Mouse (Mus musculus) midbrain, embryonic 12.5 days (tissue): ENCODE data around the gene Sgf29. TPM values are rescaled to one million over a fixed set of nuclear protein-coding genes. Genes with fewer than 3 reads are reported as not detected.

Experiments used
- ATAC-seq: fragments of 200-750 bp; cut with Nextera tagmentation; 2 replicates; pipeline ENCODE4 v1.8.0; 2017; ENCODE audit warnings: low read depth, moderate TSS enrichment, moderate library complexity; ENCODE audit not compliant: low FRiP score
- H3K27ac ChIP-seq: fragments of 300-500 bp; sonication (generic); replicated peaks from 2 replicates; pipeline ENCODE4 v1.5.1; 2016; ENCODE audit warnings: mild to moderate bottlenecking
- H3K27me3 ChIP-seq: fragments of 300-500 bp; sonication (generic); 2 replicates; pipeline ENCODE4 v1.6.1; 2016; ENCODE audit warnings: mild to moderate bottlenecking
- H3K36me3 ChIP-seq: fragments of 300-500 bp; sonication (generic); 2 replicates; pipeline ENCODE4 v1.6.1; 2016
- H3K4me1 ChIP-seq: fragments of 300-500 bp; sonication (generic); 2 replicates; pipeline ENCODE4 v1.6.1; 2016
- H3K4me2 ChIP-seq: fragments of 300-500 bp; sonication (generic); replicated peaks from 2 replicates; pipeline ENCODE4 v1.6.1; 2016; ENCODE audit warnings: mild to moderate bottlenecking, moderate library complexity
- H3K4me3 ChIP-seq: fragments of 300-500 bp; sonication (generic); 2 replicates; pipeline ENCODE4 v1.5.1; 2016; ENCODE audit warnings: mild to moderate bottlenecking
- H3K9ac ChIP-seq: fragments of 300-500 bp; sonication (generic); replicated peaks from 2 replicates; pipeline ENCODE4 v1.6.1; 2016; ENCODE audit warnings: mild to moderate bottlenecking, moderate library complexity
- H3K9me3 ChIP-seq: fragments of 300-500 bp; sonication (generic); 2 replicates; pipeline ENCODE4 v1.6.1; 2016; ENCODE audit warnings: mild to moderate bottlenecking
- WGBS: fragments of 180-500 bp; shearing (Covaris S2); methylation state at CpG from one replicate; pipeline ENCODE4 v1.1.7; 2016; 5-methylcytosine and 5-hydroxymethylcytosine counted together
- polyA plus RNA-seq: library from polyadenylated mRNA; unstranded; fragments of >200 nt; fragmentation: Nextera tagmentation; extraction: Ambion mirVana; gene quantifications from 2 replicates; pipeline ENCODE4 v1.2.1, GENCODE M21; 2016

Sgf29 gene
- polyA plus RNA-seq, 1 experiment from 2014 or later = 46.4 TPM

DNA sequence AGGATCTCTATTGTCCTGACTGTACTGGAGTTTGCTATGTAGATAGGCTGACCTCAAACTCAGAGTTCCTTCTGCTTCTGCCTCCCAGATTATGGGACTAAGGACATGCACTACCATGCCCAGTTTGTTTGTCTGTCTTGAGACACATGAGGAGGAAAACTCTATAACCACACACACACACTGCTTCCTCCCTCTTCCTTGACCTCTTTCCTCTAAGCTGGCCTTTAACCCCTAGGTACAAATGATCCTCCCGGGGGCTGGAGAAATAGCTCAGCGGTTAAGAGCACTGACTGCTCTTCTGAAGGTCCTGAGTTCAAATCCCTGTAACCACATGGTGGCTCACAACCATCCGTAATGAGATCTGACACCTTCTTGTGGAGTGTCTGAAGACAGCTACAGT, 4.8 kb upstream of the Sgf29 start:
- no peaks in the 10 kb centered on the region for H3K9me3 ChIP-seq
- H3K4me2 ChIP-seq = no peak overlapping the region
- no peak for ATAC-seq
- no peaks in the 10 kb centered on the region for H3K36me3 ChIP-seq
- H3K27ac ChIP-seq = no peak overlapping the region
- no peak overlapping the region for H3K9ac ChIP-seq
- 71% methylated on average over 3 of the region's 3 CpGs for WGBS
- H3K4me3 ChIP-seq = no peak overlapping the region
- no peaks in the 10 kb centered on the region for H3K4me1 ChIP-seq
- no peaks in the 10 kb centered on the region for H3K27me3 ChIP-seq

DNA sequence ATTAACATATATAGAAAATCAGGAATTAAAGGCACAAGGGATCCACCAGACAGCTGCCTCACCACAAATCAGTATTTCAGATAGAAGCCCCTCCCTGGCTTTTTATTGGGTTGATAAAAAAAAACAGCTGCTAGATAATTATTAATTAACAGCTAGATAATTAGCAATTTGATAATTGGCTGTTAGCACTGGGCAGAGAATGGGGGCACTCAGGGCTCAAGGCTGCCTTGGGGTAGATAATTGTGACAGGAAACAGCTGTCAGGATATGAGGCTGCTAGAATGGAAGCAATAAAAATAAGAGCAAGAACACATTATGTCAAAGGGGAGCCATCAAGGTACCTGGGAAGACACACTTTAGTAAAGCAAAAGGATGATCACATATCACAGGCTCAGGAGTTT, 4.2 kb upstream of the Sgf29 start:
- H3K27ac ChIP-seq = no peak overlapping the region
- H3K9me3 ChIP-seq = no peaks in the 10 kb centered on the region
- no peaks in the 10 kb centered on the region for H3K27me3 ChIP-seq
- H3K4me2 ChIP-seq = no peak overlapping the region
- H3K4me3 ChIP-seq = no peak overlapping the region
- H3K4me1 ChIP-seq = peaks cover 2% of the 10 kb centered on the region
- no peaks in the 10 kb centered on the region for H3K36me3 ChIP-seq
- no peak overlapping the region for H3K9ac ChIP-seq
- ATAC-seq = no peak

DNA sequence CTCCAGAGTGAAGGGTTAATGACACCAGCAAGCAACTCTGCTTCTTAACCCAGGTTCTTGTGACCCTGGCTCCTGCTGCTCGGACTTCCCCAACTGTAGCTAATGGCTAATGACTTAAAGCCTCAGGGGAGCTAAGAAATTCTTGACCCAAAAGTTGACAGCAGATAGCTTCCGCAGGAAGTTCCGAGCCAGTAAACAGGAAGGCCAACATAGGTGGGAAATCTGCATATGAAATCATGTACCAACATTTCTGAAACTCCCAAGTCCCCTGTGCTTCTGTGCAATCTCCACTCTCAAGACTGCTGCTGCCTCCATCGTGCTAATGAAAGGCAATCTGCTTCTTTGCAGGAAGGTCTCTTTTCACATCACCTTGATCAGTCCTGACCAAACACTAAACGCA, 3.4 kb upstream of the Sgf29 start:
- WGBS = 75% methylated on average over 5 of the region's 5 CpGs
- ATAC-seq = no peak
- Histone ChIP-seq H3K4me3 (no peak overlapping the region), H3K9me3 (no peaks in the 10 kb centered on the region), H3K4me1 (peaks cover 8% of the 10 kb centered on the region), H3K27me3 (no peaks in the 10 kb centered on the region), H3K36me3 (no peaks in the 10 kb centered on the region), H3K4me2 (no peak overlapping the region), H3K27ac (no peak overlapping the region), H3K9ac (no peak overlapping the region)

GRCm38 (mm10) chr7:126648486-126648885, 623 bp upstream of the Sgf29 start:
- Histone ChIP-seq H3K4me2 (peak overlapping the region; percentile 76; the same call in 1 of the 2 replicates), H3K9me3 (no peaks in the 10 kb centered on the region), H3K27ac (no peak overlapping the region), H3K4me3 (0 out of 2 replicates have a peak overlapping the region, but pooled peaks have one; percentile 59), H3K36me3 (no peaks in the 10 kb centered on the region), H3K9ac (no peak overlapping the region), H3K27me3 (no peaks in the 10 kb centered on the region), H3K4me1 (peaks cover 8% of the 10 kb centered on the region)
- no peak; the same call in 1 of the 2 replicates for ATAC-seq
- 73% methylated on average over 4 of the region's 4 CpGs for WGBS

DNA sequence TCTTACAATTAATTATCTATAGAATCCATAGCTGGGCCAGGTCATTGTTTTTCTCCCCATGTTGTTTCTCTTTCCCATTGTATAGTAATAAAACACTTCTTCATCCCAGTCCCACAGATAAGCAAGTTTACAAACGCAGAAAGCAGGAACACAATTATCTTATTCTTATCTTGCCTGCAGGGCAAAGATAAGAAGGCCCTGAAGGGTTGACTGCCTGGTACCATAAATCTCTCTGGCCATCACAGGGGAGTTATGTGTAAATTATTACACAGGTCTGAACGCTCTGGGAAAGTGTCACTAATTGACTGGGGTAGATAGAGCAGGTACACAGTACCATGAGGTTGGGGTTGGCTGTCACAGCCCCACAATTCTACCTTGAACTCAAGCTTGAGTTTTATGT, 1.7 kb downstream of the Sgf29 start:
- no peak for ATAC-seq
- Histone ChIP-seq H3K9me3 (no peaks in the 10 kb centered on the region), H3K4me3 (no peak overlapping the region), H3K36me3 (no peaks in the 10 kb centered on the region), H3K4me2 (no peak overlapping the region), H3K27ac (no peak overlapping the region), H3K4me1 (peaks cover 8% of the 10 kb centered on the region), H3K9ac (no peak overlapping the region), H3K27me3 (no peaks in the 10 kb centered on the region)
- WGBS = 80% methylated on average over 2 of the region's 2 CpGs

DNA sequence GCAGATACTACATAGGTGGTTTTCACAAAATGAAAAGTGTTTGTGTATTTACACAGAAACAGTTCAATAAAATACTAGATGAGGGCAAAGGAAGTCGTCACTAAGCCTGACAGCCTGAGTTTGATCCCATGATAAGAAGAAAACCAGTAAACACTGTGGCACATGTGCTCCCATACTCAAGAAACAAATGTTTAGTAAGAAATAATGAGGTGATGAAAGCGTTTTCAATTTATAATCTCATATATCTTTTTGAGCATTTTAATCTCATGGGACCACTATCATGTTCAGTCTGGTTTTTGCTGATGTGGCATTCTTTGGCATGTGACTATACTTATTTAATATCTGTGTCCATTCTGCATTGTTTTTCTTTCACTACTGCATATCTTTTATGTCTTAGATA, 4.9 kb downstream of the Sgf29 start:
- Histone ChIP-seq H3K9ac (no peak overlapping the region), H3K9me3 (no peaks in the 10 kb centered on the region), H3K27me3 (no peaks in the 10 kb centered on the region), H3K27ac (no peak overlapping the region), H3K36me3 (no peaks in the 10 kb centered on the region), H3K4me2 (no peak overlapping the region), H3K4me3 (no peak overlapping the region), H3K4me1 (peaks cover 8% of the 10 kb centered on the region)
- no peak for ATAC-seq
- 93% methylated on average over 2 of the region's 2 CpGs for WGBS

DNA sequence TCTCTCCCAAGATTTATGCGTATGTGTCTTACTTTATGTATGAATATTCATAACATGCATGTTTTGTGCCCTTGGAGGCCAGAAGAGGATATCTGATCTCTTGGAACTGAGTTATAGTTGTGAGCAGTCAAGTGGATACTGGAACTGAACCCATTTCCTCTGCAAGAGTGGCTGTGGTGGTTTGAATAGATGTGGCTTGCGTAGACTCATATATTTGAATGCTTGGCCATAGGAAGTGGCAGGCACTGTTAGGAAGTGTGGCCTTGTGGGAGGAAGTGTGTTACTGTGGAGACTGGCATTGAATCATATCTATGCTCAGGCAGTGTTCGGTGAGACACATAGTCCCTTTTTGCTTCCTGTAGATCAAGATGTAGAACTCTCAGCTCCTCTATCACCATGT, 6.6 kb downstream of the Sgf29 start:
- Histone ChIP-seq H3K4me3 (no peak overlapping the region), H3K4me2 (no peak overlapping the region), H3K9ac (no peak overlapping the region), H3K4me1 (no peaks in the 10 kb centered on the region), H3K27ac (no peak overlapping the region), H3K36me3 (no peaks in the 10 kb centered on the region), H3K27me3 (no peaks in the 10 kb centered on the region), H3K9me3 (no peaks in the 10 kb centered on the region)
- ATAC-seq = no peak
- WGBS = 92% methylated on average over 3 of the region's 3 CpGs

DNA sequence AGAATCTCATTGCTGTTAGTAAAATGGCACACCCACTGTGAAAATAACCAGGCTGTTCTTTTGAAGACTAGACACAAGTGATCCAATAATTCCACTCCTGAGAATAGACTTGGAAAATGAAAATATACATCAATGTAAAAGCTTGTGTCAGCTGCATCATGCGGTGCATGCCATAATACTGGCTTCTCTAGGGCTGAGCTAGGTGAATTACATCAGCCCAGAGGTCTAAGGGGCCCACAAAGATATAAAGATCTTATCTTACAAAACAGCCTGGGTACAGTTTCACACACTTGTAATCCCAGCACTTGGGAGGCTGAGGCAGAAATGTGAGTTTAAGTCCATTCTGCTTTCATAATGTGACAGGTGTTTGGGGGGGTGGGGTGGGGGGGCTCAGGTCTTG, 8.4 kb downstream of the Sgf29 start:
- Histone ChIP-seq H3K4me3 (no peak overlapping the region), H3K9ac (no peak overlapping the region), H3K36me3 (0 out of 2 replicates have a peak, but pooled peaks cover 5% of the 10 kb centered on the region), H3K27ac (no peak overlapping the region), H3K4me1 (no peaks in the 10 kb centered on the region), H3K27me3 (no peaks in the 10 kb centered on the region), H3K9me3 (no peaks in the 10 kb centered on the region), H3K4me2 (no peak overlapping the region)
- WGBS = 93% methylated on average over 1 of the region's 1 CpGs
- no peak for ATAC-seq

DNA sequence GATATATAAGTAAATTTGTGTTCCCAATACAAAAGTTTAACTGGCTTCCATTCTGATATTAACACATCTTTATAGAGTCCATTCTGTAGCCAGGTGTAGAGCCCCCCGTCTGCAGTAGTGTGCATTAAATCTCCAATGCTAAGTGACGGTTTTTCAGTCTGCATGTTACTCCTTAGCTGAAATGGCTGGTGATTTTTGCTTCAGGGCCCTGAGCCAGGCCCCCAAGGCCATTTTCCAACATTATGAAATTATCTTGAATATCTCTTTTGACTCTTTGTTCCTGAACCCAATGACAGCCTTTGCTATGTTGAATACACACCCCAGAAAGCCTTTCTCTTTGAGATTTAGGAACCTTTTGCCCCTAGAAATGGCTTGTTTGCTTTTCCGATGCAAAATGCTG, 10.7 kb downstream of the Sgf29 start:
- Histone ChIP-seq H3K27ac (no peak overlapping the region), H3K27me3 (no peaks in the 10 kb centered on the region), H3K36me3 (peaks cover 25% of the 10 kb centered on the region), H3K9me3 (no peaks in the 10 kb centered on the region), H3K4me1 (no peaks in the 10 kb centered on the region), H3K4me3 (no peak overlapping the region), H3K4me2 (no peak overlapping the region), H3K9ac (no peak overlapping the region)
- 76% methylated on average over 3 of the region's 3 CpGs for WGBS
- no peak for ATAC-seq

- no peak overlapping the region for H3K9ac ChIP-seq
- peaks cover 50% of the 10 kb centered on the region for H3K36me3 ChIP-seq
These were observed 14.5 kb downstream of the Sgf29 start for GRCm38 (mm10) chr7:126663646-126664045.

DNA sequence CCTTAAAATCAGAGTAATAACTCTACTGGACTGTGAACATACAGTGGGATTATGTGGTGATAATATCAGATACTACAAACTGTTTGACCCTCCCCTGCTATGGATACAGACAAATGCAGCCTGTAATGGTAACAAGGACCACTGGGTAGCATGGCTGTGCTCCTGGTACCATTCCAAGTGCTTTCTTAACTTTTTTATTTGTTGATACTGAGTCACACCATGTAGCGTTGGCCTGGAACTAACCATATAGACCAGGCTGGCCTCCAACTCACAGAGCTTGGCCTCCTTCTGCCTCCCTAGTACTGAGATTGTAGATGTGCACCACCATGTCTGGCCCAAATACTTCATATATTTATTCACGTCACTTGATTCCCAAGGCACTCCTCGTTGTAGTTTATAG, 16.2 kb downstream of the Sgf29 start:
- no peaks in the 10 kb centered on the region for H3K27me3 ChIP-seq
- no peak for ATAC-seq
- H3K9ac ChIP-seq = no peak overlapping the region
- H3K27ac ChIP-seq = no peak overlapping the region
- WGBS = 94% methylated on average over 3 of the region's 3 CpGs
- peaks cover 56% of the 10 kb centered on the region for H3K36me3 ChIP-seq
- no peaks in the 10 kb centered on the region for H3K9me3 ChIP-seq
- no peak overlapping the region for H3K4me3 ChIP-seq
- H3K4me1 ChIP-seq = no peaks in the 10 kb centered on the region
- H3K4me2 ChIP-seq = no peak overlapping the region

More at GRCm38 (mm10) chr7:126663646-126664045, 14.5 kb downstream of the Sgf29 start:
- no peak overlapping the region for H3K4me3 ChIP-seq
- H3K4me2 ChIP-seq = no peak overlapping the region
- H3K27ac ChIP-seq = no peak overlapping the region
- no peaks in the 10 kb centered on the region for H3K4me1 ChIP-seq
- H3K27me3 ChIP-seq = no peaks in the 10 kb centered on the region
- no peak for ATAC-seq
- 80% methylated on average over 8 of the region's 8 CpGs for WGBS
- H3K9me3 ChIP-seq = no peaks in the 10 kb centered on the region

DNA sequence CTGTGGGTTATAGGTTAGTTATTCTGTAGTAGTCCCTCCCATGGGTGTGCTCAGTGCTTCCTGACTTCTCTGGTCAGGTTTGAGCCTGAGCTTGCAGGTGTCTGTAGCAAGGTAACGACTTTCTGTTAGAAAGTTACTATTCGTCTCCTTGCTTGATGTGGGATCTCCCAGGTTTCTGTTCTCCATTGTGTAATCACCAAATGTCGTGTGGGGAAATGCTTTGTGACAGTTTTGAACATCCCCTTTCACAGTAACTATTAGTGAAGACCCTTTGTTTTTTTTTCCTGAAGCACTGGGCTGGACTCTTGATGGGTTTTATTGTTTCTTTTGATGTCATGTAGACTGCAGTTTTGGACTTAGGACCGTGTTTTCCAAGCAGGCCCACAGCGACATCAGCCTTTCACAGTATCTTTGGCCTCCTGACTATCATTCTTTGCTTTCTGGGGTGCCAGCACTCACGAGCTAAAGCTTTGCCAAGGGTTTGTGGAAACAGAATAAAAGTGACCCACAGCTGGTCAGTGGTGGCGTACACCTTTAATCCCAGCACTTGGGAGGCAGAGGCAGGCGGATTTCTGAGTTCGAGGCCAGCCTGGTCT, 18.5 kb downstream of the Sgf29 start:
- no peak for ATAC-seq
- H3K4me2 ChIP-seq = no peak overlapping the region
- no peak overlapping the region for H3K4me3 ChIP-seq
- H3K27me3 ChIP-seq = no peaks in the 10 kb centered on the region
- H3K4me1 ChIP-seq = no peaks in the 10 kb centered on the region
- no peaks in the 10 kb centered on the region for H3K9me3 ChIP-seq
- WGBS = 92% methylated on average over 9 of the region's 9 CpGs
- H3K9ac ChIP-seq = no peak overlapping the region
- no peak overlapping the region for H3K27ac ChIP-seq
- H3K36me3 ChIP-seq = peaks cover 71% of the 10 kb centered on the region

- no peak overlapping the region for H3K4me2 ChIP-seq
- no peak for ATAC-seq
- no peaks in the 10 kb centered on the region for H3K4me1 ChIP-seq
- no peak overlapping the region for H3K9ac ChIP-seq
- no peaks in the 10 kb centered on the region for H3K27me3 ChIP-seq
- no peak overlapping the region for H3K27ac ChIP-seq
- H3K36me3 ChIP-seq = peaks cover 72% of the 10 kb centered on the region
- 90% methylated on average over 5 of the region's 5 CpGs for WGBS
- H3K4me3 ChIP-seq = no peak overlapping the region
- no peaks in the 10 kb centered on the region for H3K9me3 ChIP-seq
These were observed 19.3 kb downstream of the Sgf29 start for GRCm38 (mm10) chr7:126668452-126668851.
